Mouse (Mus musculus) C2C12 (cell line): Measurements from ENCODE around the gene Polr2c. TPM values are rescaled to one million over a fixed set of nuclear protein-coding genes. Genes with fewer than 3 reads are reported as not detected.
"Not testable (repeated sequence)": the region's sequence is repeated elsewhere in the genome, so short reads cannot be mapped to it uniquely, and the experiment has no call there.

Experiments
- H3K27me3 ChIP-seq: one replicate; pipeline ENCODE4 v1.6.1; 2011; ENCODE audit not compliant: control insufficient read depth, insufficient read depth, insufficient read length
- H3K36me3 ChIP-seq: one replicate; pipeline ENCODE4 v1.6.1; 2011; ENCODE audit not compliant: control insufficient read depth, insufficient read depth
- H3K4me3 ChIP-seq: one replicate; pipeline ENCODE4 v1.5.1; 2011; ENCODE audit warnings: mild to moderate bottlenecking, control low read depth; ENCODE audit not compliant: poor library complexity, insufficient read depth, severe bottlenecking
- H3K79me2 ChIP-seq: one replicate; pipeline ENCODE4 v1.6.1; 2011; ENCODE audit not compliant: control insufficient read depth, insufficient read depth
- H3K79me3 ChIP-seq: one replicate; pipeline ENCODE4 v1.6.1; 2011; ENCODE audit warnings: low read depth, control low read depth
- H3ac ChIP-seq: one replicate; pipeline ENCODE3; 2011; ENCODE audit warnings: low read depth; ENCODE audit not compliant: control insufficient read depth, insufficient read length
- CEBPB ChIP-seq: IDR thresholded peaks from one replicate; pipeline ENCODE4 v1.6.1; 2011; ENCODE audit warnings: low read depth, mild to moderate bottlenecking, control low read depth, moderate library complexity
- CTCF ChIP-seq: IDR thresholded peaks from one replicate; pipeline ENCODE4 v1.5.1; 2011; ENCODE audit not compliant: control insufficient read depth, insufficient read depth, insufficient read length
- FOSL1 ChIP-seq: IDR thresholded peaks from one replicate; pipeline ENCODE4 v1.8.0; 2011; ENCODE audit warnings: mild to moderate bottlenecking, low read length; ENCODE audit not compliant: poor library complexity, insufficient read depth, severe bottlenecking
- MAX ChIP-seq: IDR thresholded peaks from one replicate; pipeline ENCODE4 v1.6.1; 2011; ENCODE audit warnings: mild to moderate bottlenecking, control low read depth
- MYOD1 ChIP-seq: IDR thresholded peaks from one replicate; pipeline ENCODE4 v1.6.1; 2011; ENCODE audit warnings: low read depth; ENCODE audit not compliant: control insufficient read depth, insufficient read length
- MYOG ChIP-seq: IDR thresholded peaks from one replicate; pipeline ENCODE4 v1.6.1; 2011; ENCODE audit not compliant: control insufficient read depth, insufficient read length; ENCODE audit errors: extremely low read depth
- USF1 ChIP-seq: IDR thresholded peaks from one replicate; pipeline ENCODE4 v1.6.1; 2011; ENCODE audit warnings: low read depth, mild to moderate bottlenecking, control low read depth, moderate library complexity
- polyA plus RNA-seq: library from polyadenylated mRNA; unstranded; fragments of >200 nt; fragmentation: generic; extraction: Trizol; gene quantifications from one replicate; pipeline ENCODE4 v1.2.1, GENCODE M21; 2012; ENCODE audit warnings: missing spikeins

Polr2c gene
- polyA plus RNA-seq, 1 experiment = 124 TPM

DNA sequence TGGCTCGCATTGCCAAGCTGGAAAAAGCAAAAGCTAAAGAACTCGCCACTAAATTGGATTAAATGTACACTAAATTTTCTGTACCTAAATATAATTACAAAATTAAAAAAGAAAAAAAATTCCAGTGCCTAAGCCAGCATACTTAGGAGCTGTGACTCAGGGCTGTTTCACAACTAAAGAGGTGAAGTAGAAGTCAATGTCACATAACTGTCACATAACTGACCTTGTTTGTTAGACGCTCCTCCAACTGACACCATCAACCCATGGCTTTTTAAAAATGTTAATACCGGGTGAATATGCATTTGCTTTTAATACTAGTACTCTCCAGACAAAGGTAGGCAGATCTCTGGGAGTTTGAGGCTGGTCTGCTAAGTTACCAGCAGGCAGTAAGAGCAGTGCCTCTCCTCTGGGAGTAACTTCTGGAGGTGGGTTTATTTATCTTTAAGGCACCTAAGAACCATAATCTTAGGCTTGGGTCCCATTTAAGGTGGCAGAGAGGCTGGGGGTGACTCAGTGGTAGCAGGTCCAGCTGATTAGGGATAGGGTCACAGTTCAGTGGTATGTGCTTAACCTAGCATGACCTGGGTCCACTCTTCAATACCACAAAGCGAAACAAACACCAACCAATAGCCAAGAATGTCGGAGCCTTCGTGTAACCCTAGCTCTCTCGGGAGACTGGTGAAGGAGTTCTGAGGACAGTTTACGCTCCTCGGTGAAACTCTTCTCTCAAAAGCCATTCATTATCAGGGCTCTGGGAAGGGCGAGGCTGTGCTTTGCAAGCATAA lies 20.6 kb upstream of the Polr2c start:
- Histone ChIP-seq H3K27me3 (no peaks in the 10 kb centered on the region), H3K79me2 (peaks cover 67% of the 10 kb centered on the region), H3K36me3 (peaks cover 16% of the 10 kb centered on the region), H3ac (peak overlapping the region; percentile 67), H3K4me3 (peak overlapping the region; percentile 84), H3K79me3 (peaks cover 46% of the 10 kb centered on the region)
- no peak for TF ChIP-seq MYOD1
- peak; percentile 45 for TF ChIP-seq CEBPB

DNA sequence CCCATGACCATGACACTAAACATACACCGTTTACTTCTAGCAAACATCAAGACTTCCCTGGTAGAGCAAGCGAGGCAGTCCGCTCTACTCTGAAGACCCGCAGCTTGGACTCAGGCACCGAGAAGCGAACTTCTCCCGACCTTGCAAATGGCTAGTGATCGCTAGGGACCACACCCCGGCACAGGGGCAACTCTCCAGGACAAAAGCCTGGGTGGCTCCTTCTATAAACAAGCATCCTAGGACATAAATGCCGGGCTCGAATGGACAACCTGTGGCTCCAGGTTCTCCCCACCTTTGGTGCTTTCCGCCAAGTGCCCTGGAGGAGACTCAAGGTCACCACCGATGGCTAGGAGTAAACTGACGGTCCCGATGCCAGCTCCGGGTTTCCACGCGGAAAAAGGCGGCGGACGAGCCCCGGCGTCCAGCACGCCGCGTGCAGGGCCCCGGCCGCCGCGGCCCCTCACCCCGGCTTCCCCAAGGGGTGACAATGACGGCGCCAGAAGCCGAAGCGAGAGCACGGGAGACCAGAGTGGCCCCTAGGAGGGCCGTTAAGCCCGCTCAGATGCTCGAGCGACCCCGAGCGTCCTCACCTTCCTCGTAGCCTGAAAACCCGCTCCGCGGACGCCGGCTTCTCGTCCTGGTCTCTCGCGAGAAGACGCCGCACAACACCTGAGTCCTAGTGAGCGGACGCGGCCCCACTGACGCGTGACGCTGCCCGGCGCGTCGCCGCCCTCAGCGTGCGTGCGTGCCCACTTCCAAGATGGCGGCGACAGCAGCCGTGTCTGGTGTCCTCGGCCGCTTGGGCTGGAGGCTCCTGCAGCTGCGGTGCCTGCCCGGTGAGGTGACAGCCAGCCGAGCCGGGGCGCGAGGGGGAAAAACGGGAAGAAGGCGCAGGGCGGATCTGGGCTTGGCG lies 19.3 kb upstream of the Polr2c start, which contains the start of the genes Coq9 and Ciapin1:
Gene Coq9, plus strand, starts transcription at position 660 of the 913 bp plus-strand sequence.
Gene Ciapin1, minus strand, starts transcription at position 697 of the 913 bp plus-strand sequence.
- H3ac ChIP-seq = peak within 1 kb of the TSS; percentile 87
- TF ChIP-seq MYOG = no peak
- TF ChIP-seq MAX = peak; percentile 57
- H3K4me3 ChIP-seq = peak within 1 kb of the TSS; percentile 84
- peaks cover 37% of the 10 kb centered on the region for H3K79me3 ChIP-seq
- peaks cover 55% of the 10 kb centered on the region for H3K79me2 ChIP-seq
- H3K27me3 ChIP-seq = no peaks in the 10 kb centered on the region
- peaks cover 4% of the 10 kb centered on the region for H3K36me3 ChIP-seq

DNA sequence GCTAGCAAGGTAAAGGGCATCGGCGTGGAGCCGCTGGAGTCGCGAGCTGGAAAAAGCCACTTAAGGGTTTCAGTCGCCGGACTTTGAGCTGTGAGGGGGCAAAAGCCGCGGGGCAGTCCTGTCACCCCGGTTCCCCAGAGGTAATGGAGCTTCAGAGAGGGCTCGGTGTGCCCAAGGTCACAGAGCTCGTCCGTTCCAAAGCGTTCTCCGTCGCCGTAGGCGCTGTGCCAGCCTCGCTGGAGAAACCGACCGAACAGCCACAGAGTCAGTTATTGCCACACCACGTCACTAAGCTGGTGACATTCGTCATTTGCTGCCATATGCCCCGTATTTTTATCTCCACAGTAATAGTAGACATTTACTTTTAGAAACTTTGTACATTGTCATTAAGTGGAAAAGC lies 18.6 kb upstream of the Polr2c start:
- Histone ChIP-seq H3K36me3 (no peaks in the 10 kb centered on the region), H3K4me3 (peak overlapping the region; percentile 84), H3K79me2 (peaks cover 48% of the 10 kb centered on the region), H3K79me3 (peaks cover 30% of the 10 kb centered on the region), H3ac (peak overlapping the region; percentile 87), H3K27me3 (no peaks in the 10 kb centered on the region)
- TF ChIP-seq MYOG (no peak), MAX (no peak), USF1 (no peak), CTCF (no peak), FOSL1 (no peak), CEBPB (peak; percentile 23), MYOD1 (no peak)

DNA sequence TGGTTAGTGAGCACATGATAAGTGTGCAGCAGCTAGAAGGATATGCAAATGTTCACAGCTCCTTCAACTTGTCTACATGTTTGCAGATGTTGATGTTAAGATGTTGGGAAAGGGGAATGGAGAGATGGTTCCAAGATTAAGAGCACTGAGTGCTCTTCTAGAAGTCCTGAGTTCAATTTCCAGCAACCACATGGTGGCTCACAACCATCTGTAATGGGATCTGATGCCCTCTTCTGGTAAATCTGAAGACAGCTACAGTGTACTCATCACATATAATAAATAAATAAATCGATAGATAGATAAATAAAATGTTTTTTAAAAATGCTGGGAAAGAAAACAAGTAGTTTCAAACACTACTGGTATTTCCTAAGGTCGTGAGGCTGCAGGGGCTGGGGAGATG lies 16.1 kb upstream of the Polr2c start:
- Histone ChIP-seq H3ac (no peak overlapping the region), H3K36me3 (peaks cover 12% of the 10 kb centered on the region), H3K4me3 (no peak overlapping the region), H3K79me2 (peaks cover 22% of the 10 kb centered on the region), H3K27me3 (no peaks in the 10 kb centered on the region), H3K79me3 (peaks cover 17% of the 10 kb centered on the region)
- TF ChIP-seq FOSL1 (no peak), USF1 (no peak), MAX (no peak), MYOD1 (no peak), CTCF (no peak), MYOG (no peak), CEBPB (no peak)

DNA sequence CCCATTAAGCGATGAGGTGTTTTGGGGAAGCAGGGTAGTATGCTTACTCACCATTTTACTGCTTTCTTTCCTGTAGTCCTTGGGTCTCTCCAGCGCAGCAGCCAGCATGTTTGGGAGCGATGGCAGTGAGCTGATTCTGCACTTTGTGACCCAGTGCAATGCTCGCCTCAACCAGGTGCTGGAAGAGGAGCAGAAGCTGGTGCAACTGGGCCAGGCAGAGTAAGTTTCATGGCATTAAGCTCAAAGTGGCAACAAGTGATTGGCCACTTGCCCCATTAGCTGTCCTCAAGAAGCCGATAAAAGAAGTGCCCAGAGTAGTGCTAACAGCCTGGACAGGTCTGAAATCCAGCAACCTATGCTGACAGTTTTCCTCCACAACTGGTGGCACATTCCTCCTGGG lies 7.2 kb upstream of the Polr2c start:
- H3K27me3 ChIP-seq = no peaks in the 10 kb centered on the region
- no peaks in the 10 kb centered on the region for H3K79me3 ChIP-seq
- no peak overlapping the region for H3ac ChIP-seq
- no peak overlapping the region for H3K4me3 ChIP-seq
- H3K36me3 ChIP-seq = peaks cover 11% of the 10 kb centered on the region
- TF ChIP-seq FOSL1 (no peak), MYOD1 (no peak), MAX (no peak), MYOG (no peak), CTCF (no peak), CEBPB (no peak), USF1 (no peak)
- no peaks in the 10 kb centered on the region for H3K79me2 ChIP-seq

DNA sequence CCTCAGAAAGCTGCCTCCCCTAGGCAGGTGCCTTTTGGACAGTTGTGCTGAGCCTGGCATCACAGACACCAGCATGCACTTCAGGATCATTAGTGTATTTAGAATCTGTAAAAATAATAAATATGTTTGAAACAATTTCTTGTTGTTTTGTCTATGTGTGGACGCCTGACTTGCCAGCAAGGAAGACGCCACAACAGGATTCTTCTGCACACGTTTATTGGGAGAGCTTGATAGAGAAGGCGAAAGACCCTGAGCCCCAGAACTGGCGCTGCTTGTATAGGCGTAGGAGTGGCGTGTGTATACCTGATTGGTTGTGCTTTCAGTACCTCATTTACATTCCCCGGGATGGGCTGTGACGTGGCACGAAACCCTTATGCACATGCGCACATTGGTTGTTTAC lies 2.5 kb upstream of the Polr2c start:
- Histone ChIP-seq H3K36me3 (peaks cover 11% of the 10 kb centered on the region), H3K79me3 (peaks cover 14% of the 10 kb centered on the region), H3K79me2 (peaks cover 24% of the 10 kb centered on the region)
- H3ac ChIP-seq, H3K4me3 ChIP-seq, H3K27me3 ChIP-seq: not testable (repeated sequence)
